Mouse (Mus musculus) cerebellum, postnatal 10 days (tissue): ENCODE data around the gene Leng9.
A peak's percentile ranks its signal among the peaks of the same experiment; 100 is the strongest.

Experiments
- DNase-seq, 2 experiments: peaks; one replicate each; pipeline ENCODE4 v3.0.0; 2021; ENCODE audit warnings: mixed read lengths in 2 of 2

The Leng9 gene

GRCm38 (mm10) chr7:4122783-4123182 lies 27.4 kb downstream of the Leng9 start:
- no peak for DNase-seq

DNA sequence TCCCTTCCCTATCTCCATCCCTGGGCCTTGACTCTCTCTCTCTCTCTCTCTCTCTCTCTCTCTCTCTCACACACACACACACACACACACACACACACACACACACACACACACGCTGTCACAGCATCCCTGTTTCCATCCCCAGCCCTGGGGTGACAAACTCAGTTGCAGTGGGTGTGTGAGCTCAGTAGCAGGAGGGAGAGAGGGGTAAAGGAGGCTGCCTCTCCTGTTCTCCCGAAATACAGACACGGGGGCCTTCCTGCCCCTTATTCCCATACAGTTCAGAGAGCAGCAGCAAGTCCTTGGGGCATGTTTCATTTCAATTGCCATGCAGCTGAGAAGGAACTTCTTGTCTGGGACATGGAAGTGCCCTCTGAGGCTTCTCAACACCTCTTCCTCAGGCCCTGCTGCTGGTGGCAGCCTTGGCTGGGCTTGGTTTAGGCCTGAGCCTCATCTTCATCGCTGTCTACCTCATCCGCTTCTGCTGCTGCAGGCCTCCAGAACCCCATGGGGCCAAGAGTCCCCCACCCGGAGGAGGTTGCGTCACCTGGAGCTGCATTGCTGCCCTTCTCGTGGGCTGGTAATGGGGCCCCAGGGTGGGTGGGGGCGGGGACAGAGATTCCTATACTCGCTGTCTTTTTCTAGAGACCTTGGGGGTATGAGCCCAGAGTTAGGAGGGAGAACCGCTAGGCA lies 28.0 kb downstream of the Leng9 start:
- DNase-seq = no peak

- DNase-seq = peak; percentile 48 to 55
Measured at GRCm38 (mm10) chr7:4119976-4120921, 29.9 kb downstream of the Leng9 start.

GRCm38 (mm10) chr7:4119344-4119902 lies 30.8 kb downstream of the Leng9 start, which contains the start of gene Ttyh1:
Gene Ttyh1 (plus strand): TSS chr7:4119408.
- DNase-seq = peak; percentile 85 to 86

GRCm38 (mm10) chr7:4117050-4117814 lies 32.9 kb downstream of the Leng9 start:
- peak; percentile 55 to 59 for DNase-seq

DNA sequence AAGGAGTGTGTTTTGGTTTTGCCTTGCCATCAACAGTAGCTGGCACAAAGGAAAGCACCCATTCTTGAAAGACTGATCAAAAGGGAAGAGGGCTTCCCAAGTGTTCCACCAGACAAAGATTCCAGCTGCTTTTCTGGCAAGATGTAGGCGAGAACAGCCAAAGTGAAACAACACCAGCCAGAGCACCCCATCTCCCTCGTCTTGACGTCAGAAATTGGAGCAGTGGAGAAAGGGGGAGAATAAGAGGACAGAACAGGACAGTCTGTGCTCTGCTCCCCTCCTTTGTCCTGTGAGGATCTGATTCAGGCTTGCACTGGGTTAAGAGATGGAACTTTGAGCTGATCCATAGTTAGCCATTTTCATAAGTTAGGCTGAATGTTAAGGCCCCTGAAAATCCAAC lies 38.4 kb downstream of the Leng9 start:
- DNase-seq = no peak

GRCm38 (mm10) chr7:4103411-4103810 lies 46.8 kb downstream of the Leng9 start:
- peak; percentile 60 to 83 for DNase-seq

DNA sequence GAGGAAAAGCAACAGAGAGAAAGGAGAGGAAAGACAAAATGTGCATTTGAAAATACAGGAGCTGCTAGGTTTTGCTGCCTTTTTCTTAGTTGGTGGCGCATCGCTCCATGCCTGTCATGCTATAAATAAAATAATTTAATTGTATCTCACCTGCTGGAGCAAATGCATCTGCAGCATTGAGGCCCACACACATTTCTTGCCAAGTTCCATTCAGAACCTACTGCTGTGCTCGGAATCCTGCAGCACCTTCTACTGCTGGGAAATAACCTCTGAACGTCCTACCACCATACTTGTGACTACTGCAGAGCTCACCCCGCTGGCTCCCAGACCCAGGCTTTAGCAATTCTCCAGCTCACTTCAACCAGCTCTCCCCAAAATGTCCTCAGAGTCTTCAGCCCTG lies 49.0 kb downstream of the Leng9 start:
- DNase-seq = no peak

DNA sequence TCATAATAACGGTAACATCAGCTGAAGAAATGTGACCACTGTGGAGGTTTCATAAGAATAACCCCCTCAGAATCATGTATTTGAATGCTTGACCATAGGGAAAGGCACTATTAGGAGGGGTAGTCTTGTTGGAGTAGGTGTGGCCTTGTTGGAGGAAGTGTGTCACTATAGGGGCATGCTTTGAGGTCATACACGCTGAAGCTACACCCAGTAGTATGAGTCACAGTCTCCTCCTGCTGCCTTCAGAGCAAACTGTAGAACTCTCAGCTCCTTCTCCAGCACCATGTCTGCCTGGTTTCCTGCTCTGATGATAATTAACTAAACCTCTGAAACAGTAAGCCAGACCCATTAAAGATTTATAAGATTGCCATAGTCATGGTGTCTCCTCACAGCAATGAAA lies 51.3 kb downstream of the Leng9 start:
- DNase-seq = no peak

- DNase-seq = no peak
Measured at GRCm38 (mm10) chr7:4098301-4098700, 51.9 kb downstream of the Leng9 start.
